Mouse (Mus musculus) left cerebral cortex, adult 9 months (tissue): ENCODE measurements around the gene Zfand3.
A peak's percentile ranks its signal among the peaks of the same experiment; 100 is the strongest.

Experiments
- DNase-seq, 2 experiments: peaks; one replicate each; pipeline ENCODE4 v3.0.0; 2022; ENCODE audit warnings: low spot score in 2 of 2

The Zfand3 gene

DNA sequence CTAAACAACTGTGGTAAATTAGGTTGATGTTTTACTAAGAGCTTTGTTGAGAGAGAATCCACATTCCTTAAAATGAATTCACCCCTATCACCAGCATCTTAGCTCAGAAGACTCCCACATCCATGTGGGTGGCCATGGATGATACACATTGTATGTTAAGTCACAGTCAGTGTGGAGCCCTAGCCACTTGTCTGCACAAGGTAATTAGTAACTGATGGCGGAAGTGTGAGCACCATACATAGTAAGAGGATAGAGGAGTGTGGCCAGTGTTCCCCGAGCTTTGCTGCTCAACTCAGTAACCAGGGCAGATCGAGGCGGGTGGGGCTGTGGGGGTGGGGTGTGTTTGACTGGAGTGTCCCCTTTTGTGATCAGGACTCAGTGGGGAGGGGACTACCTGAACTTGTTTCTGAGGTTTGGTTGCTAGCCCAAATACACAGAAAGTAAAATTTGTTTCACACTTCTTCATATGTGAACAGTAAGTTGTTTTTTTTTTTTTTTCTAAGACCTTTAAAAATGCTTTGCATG lies 99.2 kb downstream of the Zfand3 start:
- DNase-seq = no peak

- no peak for DNase-seq
These were observed 100.8 kb downstream of the Zfand3 start for GRCm38 (mm10) chr17:30105369-30105768.

GRCm38 (mm10) chr17:30110678-30111077 lies 106.1 kb downstream of the Zfand3 start:
- DNase-seq = no peak

DNA sequence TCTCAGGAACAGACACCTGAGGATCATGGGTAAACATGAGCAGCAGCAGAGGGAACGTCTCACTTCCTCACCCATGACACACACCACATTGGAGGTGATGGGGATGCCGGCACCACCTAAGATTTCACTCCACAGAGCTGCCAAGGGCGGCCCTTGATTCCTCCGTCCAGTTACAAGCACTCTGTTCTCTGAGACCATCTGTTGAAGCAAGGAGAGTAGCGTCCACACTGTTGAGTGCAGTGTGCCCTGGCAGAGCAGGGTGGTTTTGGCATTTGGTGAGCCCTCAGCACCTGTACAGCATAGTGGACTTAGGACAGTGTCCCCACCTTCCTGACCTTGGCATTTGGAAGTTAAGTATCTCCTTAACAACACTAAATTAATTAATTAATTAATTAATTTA lies 107.0 kb downstream of the Zfand3 start:
- DNase-seq = no peak

GRCm38 (mm10) chr17:30112080-30112479 lies 107.5 kb downstream of the Zfand3 start:
- DNase-seq = no peak

- DNase-seq = no peak
These were observed 108.2 kb downstream of the Zfand3 start for GRCm38 (mm10) chr17:30112555-30113305.

GRCm38 (mm10) chr17:30114761-30115160 lies 110.2 kb downstream of the Zfand3 start:
- peak in 1 of 2 experiments; percentile 64 for DNase-seq

DNA sequence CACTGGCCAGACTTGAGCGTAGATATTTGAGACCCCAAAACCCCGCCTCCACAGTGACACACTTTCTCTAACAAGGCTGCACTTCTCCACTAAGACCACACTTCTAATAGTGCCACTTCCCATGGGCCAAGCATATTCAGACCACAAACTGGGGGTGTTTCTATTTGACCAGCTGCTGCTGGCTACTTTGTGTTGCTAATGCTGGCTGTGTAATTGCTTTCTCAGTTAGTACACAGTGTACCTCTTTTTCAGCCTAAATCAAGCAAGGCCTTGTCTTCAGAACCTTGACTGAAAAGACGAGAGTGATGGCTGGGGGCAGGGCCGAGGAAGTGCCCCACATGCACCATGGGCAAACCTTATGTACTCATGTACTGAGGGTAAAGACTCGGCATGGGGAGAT lies 111.7 kb downstream of the Zfand3 start:
- peak; percentile 22 to 49 for DNase-seq

GRCm38 (mm10) chr17:30118036-30118435 lies 113.5 kb downstream of the Zfand3 start:
- DNase-seq = no peak

GRCm38 (mm10) chr17:30122278-30122677 lies 117.7 kb downstream of the Zfand3 start:
- DNase-seq = no peak

DNA sequence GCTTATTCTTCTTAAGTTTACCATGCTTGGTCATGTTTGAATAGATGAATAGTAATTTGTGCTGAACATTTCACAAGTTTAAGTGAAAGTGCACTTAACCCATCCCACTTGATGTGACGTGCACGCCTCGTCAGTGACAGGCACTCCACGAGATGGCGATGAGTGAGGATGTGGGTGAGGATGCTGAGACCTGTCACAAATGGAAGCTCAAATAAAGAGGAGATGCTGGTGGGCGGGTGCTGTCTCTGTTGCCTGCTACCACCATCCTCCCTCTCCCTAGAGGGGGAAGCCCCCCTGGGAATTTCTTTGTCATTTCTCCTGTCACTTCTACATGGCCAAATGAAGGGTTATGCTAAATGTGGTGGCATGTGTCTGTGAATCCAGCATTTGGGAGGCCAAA lies 123.9 kb downstream of the Zfand3 start:
- no peak for DNase-seq

- no peak for DNase-seq
These were observed 124.7 kb downstream of the Zfand3 start for GRCm38 (mm10) chr17:30129220-30129619.

- no peak for DNase-seq
These were observed 125.8 kb downstream of the Zfand3 start for GRCm38 (mm10) chr17:30130326-30130725.

- no peak for DNase-seq
These were observed 129.1 kb downstream of the Zfand3 start for GRCm38 (mm10) chr17:30133641-30134040.

- DNase-seq = peak; percentile 31 to 43
These were observed 130.6 kb downstream of the Zfand3 start for GRCm38 (mm10) chr17:30134955-30135735.

GRCm38 (mm10) chr17:30135890-30136289 lies 131.4 kb downstream of the Zfand3 start:
- no peak for DNase-seq

GRCm38 (mm10) chr17:30136684-30137083 lies 132.2 kb downstream of the Zfand3 start:
- no peak for DNase-seq

GRCm38 (mm10) chr17:30137115-30137514 lies 132.6 kb downstream of the Zfand3 start:
- no peak for DNase-seq

- DNase-seq = no peak
These were observed 139.6 kb downstream of the Zfand3 start for GRCm38 (mm10) chr17:30144114-30144513.

- no peak for DNase-seq
These were observed 141.1 kb downstream of the Zfand3 start for GRCm38 (mm10) chr17:30145596-30146149.

DNA sequence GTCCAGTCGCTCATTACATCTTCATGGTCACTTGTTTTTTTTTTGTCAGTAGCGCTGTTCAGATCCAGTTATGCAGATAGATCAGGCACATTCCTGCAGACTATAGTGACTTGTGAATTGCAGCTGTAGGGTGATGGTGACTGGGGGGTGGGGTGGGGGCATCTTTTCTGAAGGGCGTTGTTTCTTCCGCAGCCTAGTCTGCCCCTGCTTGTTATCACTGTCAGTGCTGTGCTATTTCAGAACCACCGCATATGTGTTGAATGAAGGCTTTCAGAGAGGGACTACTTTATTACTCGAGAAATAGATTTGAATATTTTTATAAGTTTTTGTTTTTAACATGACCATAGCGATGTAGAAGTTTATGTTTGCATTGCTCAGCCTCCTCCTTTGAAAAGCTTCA lies 142.0 kb downstream of the Zfand3 start:
- DNase-seq = no peak

DNA sequence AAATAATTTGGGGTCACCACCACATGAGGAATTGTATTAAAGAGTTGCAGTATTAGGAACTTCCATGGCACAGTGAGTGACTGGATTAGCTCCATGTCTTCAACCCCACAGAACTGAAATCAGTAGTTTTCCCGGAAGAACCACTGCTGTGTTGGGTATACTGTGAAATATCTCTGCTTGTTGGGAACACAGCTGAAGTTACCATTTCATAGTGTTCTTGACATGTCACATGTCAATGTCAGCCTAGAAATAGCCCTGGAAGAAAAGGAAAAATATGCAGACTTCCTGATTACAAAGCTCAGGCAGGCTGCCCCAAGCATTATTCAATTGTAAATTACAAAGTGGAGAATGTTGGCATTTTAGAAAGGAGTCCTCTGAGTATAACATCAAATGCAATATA lies 143.4 kb downstream of the Zfand3 start:
- no peak for DNase-seq

GRCm38 (mm10) chr17:30148320-30148719 lies 143.8 kb downstream of the Zfand3 start:
- DNase-seq = no peak
